Mouse (Mus musculus) Patski (cell line): ENCODE results near the gene Gramd4. TPM values are rescaled to one million over a fixed set of nuclear protein-coding genes. Genes with fewer than 3 reads are reported as not detected.
"Not testable (repeated sequence)": the region's sequence is repeated elsewhere in the genome, so short reads cannot be mapped to it uniquely, and the experiment has no call there.

Experiments used
- ATAC-seq: fragments of 100-300 bp; one replicate; pipeline ENCODE4 v1.8.0; 2021
- CTCF ChIA-PET: fragments of 350-600 bp; sonication (Branson Sonifier 250); formaldehyde crosslinking; loops from one replicate; lab custom pipeline; 2022; ENCODE audit warnings: inconsistent platforms; lab: Charles Lee
- POLR2A ChIA-PET: fragments of 350-600 bp; sonication (Branson Sonifier 250); formaldehyde crosslinking; loops from one replicate; lab custom pipeline; 2022; ENCODE audit warnings: antibody characterized with exemption, inconsistent platforms; lab: Charles Lee
- DNase-seq: peaks from one replicate; pipeline ENCODE4 v3.0.0-alpha.2; 2011; ENCODE audit warnings: low read depth, low spot score
- H3K27me3 ChIP-seq: fragments of 371-371 bp; one replicate; pipeline ENCODE4 v1.5.1; 2021
- CTCF ChIP-seq: fragments of 100-300 bp; IDR thresholded peaks from one replicate; pipeline ENCODE4 v1.5.1; 2021
- in situ Hi-C: fragments of 300-500 bp; cut with MboI; formaldehyde crosslinking; loops from 3 replicates; pipeline ENCODE4 v1.11.1; 2018; ENCODE audit warnings: low pct_unique_long_range_greater_than_20kb, mixed read lengths
- polyA plus RNA-seq: library from polyadenylated mRNA; unstranded; gene quantifications from one replicate; pipeline ENCODE4 v1.2.3, GENCODE M21; 2021

Gramd4 gene
- polyA plus RNA-seq, 1 experiment from 2014 or later = 44.1 TPM

DNA sequence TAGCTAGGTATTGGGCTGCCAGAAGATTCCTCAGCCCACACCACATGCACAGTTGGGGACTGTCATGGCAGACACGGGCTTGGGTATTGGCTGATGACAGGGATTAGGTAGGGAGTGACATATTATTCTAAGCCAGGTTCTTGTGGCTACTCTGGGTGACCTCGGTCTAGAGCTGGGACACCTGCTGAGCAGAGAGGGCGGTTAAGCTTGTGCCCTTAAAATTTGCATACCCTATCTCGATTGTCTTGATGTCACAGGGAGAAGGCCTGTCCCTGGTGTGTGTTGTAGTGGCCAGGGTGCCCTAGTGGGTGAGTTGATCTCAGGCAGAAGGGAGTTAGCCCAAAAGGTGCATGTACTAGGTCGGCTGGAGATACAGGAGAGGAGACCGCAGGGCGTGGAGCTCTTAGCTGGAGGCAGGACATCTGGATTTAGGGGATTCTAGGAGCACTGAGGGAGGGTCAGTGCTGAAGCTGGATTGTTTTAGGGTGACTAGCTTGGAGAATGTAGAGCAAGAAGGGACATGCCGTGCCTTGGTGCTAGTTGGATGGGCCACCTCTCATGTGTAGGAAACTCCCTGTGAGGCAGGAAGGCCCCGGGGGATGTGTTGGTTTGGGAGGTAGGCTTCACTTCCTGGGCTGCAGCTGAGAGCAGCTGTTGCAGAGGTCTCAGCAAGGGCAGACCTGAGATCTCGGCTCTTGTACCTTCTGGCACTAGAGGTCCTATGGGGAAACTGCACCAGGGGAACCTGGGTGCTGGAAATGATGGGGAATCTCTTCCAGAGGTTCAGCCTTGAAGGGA, 37.0 kb downstream of the Gramd4 start:
- no peaks in the 10 kb centered on the region for H3K27me3 ChIP-seq
- ATAC-seq (no peak), DNase-seq (no peak)
- ChIA-PET CTCF (no interaction called here), POLR2A (no interaction called here)
- no peak for TF ChIP-seq CTCF
- in situ Hi-C loops = loop anchor here (5.0 kb wide), 1 partner anchor 37 kb away; the partner anchor contains the start of gene Gramd4

DNA sequence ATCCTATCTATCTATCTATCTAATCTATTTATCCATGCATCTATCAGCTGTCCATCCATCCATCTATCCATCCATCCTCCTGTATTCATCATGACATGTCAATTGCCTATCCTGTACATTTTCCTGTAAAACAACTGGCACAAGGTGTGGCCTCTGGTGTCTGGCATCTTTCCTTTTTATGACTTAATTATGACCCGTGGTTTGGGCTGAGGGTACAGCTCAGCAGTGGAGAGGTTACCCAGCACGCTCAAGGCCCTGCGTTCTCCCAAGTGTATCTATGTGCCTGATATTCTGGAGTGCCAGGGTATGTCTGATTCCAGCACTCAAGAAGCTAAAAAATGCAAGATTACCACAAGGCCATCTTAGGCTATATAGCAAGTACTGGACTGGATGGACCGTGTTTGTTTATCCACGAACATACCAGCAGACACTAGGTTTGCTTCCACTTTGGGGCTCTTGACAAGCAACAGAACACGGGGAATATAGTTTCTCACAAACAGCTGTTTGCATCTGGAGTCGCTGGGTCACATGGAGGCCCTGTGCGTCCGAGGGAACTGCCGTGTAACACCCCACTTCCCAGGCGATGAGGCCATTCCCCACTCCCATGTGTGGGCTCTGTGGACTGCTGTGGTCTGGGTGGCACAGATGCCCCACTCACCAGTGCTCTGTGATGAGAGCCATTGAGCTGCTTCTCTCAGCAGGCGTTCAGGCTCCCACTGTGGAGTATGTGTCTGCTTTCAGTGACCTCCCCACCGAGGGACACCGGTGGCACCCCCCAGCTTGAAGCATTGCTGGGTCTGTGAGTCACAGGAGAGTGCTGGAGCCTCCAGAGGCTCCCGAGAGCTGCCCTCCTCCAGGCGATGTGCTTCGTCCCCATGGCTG, 38.5 kb downstream of the Gramd4 start:
- no peaks in the 10 kb centered on the region for H3K27me3 ChIP-seq
- CTCF ChIA-PET = interaction anchor here (0.6 to 1.3 kb wide), 4 partner anchors 9 to 39 kb away, joined by 3 to 4 read pairs (median 3); no protein-coding TSS in a partner anchor

DNA sequence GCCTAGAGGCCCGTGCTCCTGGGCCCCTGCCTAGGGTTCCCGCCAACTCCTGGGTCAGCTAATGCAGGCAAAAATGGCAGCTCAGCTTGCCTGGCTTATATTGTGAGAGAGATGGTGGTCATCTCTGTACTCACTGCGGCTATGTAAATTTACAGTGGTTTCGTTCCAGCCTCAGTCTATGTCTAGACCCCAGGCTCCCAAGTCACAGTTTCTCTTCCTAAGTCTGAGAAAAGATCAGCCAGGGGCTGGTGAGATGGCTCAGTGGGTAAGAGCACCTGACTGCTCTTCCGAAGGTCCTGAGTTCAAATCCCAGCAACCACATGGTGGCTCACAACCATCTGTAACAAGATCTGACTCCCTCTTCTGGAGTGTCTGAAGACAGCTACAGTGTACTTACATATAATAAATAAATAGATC, 39.1 kb downstream of the Gramd4 start:
- ChIA-PET CTCF (interaction anchor here (1.3 kb wide), 1 partner anchor 25 kb away, joined by 4 read pairs; no protein-coding TSS in a partner anchor), POLR2A (interaction anchor here (1.3 kb wide), 1 partner anchor 16 kb away, joined by 3 read pairs; no protein-coding TSS in a partner anchor)
- DNase-seq, H3K27me3 ChIP-seq, ATAC-seq, in situ Hi-C loops: not testable (repeated sequence)

More for the DNA sequence above, 38.5 kb downstream of the Gramd4 start:
- in situ Hi-C loops = no loop called here
- no peak for DNase-seq
- ATAC-seq = no peak
- POLR2A ChIA-PET = interaction anchor here (1.3 kb wide), 1 partner anchor 17 kb away, joined by 3 read pairs; no protein-coding TSS in a partner anchor
- TF ChIP-seq CTCF = no peak

DNA sequence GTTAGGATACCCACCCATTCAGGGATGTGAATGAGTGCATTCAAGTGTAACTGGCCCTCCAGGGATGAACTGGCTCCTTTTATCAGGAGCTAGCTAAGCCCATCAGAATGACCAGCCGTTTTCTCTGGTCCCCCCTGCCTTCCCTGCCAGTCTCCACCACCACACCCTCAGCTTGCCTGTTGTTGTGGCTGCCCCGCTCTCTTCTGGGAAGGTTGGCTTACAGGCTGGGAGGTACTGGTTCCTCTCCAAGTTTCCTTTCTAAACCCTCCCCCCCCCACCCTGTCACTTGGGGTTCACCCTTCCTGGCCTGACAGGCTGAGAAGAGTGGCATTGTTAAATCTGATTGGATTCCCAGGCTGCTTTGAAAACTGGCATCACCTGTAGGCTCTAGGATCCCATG, 40.4 kb downstream of the Gramd4 start:
- ATAC-seq = no peak
- POLR2A ChIA-PET = no interaction called here
- in situ Hi-C loops = no loop called here

DNA sequence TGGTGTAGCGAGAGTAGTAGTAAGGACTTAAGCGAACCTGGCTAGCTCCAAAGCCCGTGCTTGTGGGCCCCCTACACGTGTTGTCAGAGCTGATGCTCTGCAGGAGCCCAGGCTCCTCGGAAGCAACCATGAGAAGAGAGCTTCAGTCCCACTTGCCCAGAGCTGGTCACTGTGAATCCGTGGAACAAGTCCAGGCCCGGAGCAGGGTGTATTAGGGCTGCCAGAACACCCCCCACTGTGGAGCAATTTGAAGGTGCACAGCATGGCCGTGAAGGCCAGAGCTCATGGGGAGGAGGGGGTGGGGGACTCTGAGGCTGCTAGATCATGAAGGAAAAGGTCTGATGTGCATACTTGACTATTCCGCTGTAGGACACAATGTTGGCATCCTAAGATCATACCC, 44.1 kb downstream of the Gramd4 start:
- TF ChIP-seq CTCF = no peak
- ChIA-PET POLR2A (no interaction called here), CTCF (interaction anchor here (1.3 kb wide), 1 partner anchor 47 kb away, joined by 4 read pairs; no protein-coding TSS in a partner anchor)
- in situ Hi-C loops = no loop called here
- no peak for DNase-seq
- H3K27me3 ChIP-seq = no peaks in the 10 kb centered on the region
- ATAC-seq = no peak

More for the DNA sequence above, 40.4 kb downstream of the Gramd4 start:
- CTCF ChIA-PET = no interaction called here
- no peak for TF ChIP-seq CTCF
- DNase-seq = no peak
- no peaks in the 10 kb centered on the region for H3K27me3 ChIP-seq

DNA sequence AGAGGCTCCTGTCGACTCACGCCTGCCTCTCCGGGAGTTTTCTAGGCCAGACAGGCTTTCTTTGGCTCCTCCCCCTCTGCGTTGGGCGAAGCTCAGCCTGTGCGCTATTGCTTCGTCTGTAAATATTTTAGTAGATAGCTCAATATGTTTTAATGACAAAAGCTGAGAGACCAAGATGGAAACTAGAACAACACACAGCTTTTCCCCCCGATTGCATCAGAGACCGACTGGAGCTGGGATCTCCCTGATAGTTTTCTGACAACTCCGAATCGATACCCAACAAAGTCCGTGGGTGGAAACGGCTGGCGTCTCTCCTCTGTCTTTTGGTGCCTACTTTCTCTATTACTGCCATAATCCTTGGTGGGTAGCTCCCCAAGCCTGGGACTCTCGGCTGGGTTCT, 44.8 kb downstream of the Gramd4 start:
- in situ Hi-C loops = no loop called here
- ATAC-seq (no peak), DNase-seq (no peak)
- ChIA-PET CTCF (interaction anchor here (1.3 kb wide), 2 partner anchors 23 to 48 kb away, joined by 3 to 4 read pairs; no protein-coding TSS in a partner anchor), POLR2A (no interaction called here)
- no peak for TF ChIP-seq CTCF
- H3K27me3 ChIP-seq = no peaks in the 10 kb centered on the region

DNA sequence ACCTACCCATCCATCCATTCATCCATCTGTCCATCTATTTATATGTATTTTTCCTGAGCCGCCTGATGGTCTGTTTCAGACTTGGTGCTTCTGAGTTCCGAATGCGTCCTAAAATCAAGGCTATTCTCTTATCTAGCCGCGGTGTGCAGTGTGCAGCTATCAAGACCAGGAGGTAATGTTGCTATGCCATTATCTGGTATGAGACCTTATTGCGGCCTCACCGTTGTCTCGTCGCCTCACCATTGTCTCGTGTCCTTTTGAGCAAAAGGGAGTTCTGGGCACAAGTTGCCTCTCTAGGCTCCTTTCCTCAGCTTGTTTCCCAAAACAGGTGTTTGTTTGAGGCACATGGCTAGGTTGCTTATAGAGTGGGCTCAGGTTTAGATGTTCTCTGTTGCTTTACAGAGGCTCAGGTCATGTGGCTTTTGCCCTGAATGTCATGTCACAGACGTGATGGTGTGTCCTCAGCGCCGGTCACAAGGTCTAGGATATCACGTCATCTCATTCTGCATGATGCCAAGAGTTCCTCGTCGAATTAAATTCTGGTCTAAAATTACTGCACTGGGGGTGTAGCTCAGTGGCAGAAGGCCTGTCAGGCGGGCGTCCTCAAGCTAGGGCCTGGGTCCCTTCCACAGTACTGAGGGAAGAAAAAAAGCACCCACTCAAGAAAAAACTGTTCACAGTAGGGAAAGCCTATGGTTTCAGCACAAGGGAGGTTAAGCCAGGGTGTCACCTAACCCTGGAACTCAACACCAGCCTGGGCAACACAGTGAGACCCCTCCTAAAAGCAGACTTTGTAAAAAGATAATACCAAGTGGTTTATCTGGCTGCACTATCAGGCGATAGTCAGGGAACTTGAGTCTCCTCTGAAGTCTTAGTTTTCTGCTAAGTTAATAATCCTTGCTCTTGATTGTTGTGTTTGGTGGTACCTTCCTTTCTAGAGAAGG, 47.2 kb downstream of the Gramd4 start:
- no peak for TF ChIP-seq CTCF
- no peak for DNase-seq

DNA sequence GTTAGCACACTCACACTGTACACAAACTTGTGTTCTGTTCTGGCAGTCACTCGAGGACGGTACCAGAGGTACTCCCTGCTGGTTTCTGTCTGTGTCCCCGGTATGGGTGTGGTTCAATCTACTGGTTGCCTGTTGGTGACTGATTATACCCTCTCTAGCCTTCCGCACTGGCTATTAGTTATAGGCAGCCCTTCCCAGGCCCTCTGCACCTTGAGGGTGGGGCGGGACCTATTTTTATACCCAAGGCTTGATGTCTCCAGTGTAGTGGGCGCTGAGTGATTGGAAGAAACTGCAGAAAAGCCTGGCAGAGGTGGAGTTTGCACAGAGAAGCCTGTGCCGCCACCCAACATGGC, 47.8 kb downstream of the Gramd4 start:
- in situ Hi-C loops = no loop called here
- no peak for ATAC-seq
- H3K27me3 ChIP-seq = no peaks in the 10 kb centered on the region
- no peak for DNase-seq
- no peak for TF ChIP-seq CTCF
- ChIA-PET POLR2A (interaction anchor here (0.5 kb wide), 1 partner anchor 418 kb away, joined by 4 read pairs; no protein-coding TSS in a partner anchor), CTCF (interaction anchor here (1.2 kb wide), 1 partner anchor 9 kb away, joined by 3 read pairs; no protein-coding TSS in a partner anchor)

More for the DNA sequence above, 47.2 kb downstream of the Gramd4 start:
- no peaks in the 10 kb centered on the region for H3K27me3 ChIP-seq
- no peak for ATAC-seq
- in situ Hi-C loops = no loop called here
- POLR2A ChIA-PET = no interaction called here
- CTCF ChIA-PET = interaction anchor here (1.2 to 1.4 kb wide), 2 partner anchors 9 to 31 kb away, joined by 3 read pairs; no protein-coding TSS in a partner anchor

DNA sequence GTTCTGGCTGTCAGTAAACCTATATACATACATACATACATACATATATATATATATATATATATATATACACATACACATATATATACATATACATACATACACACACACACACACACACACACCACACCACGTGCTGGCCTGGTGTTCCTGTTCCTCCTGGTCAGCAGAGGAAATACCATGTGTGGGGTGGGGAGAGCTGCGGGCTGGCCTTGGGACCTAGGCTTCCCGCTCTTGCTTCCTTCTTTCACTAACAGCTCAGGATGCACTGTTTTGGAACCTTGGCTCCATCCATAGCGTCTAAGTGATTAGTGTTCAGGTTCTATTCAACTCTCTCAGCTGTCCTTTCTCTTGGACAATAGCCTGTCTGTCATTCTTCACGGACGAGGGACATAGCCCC, 48.3 kb downstream of the Gramd4 start:
- CTCF ChIA-PET = no interaction called here
- ATAC-seq (no peak), DNase-seq (no peak)
- no peak for TF ChIP-seq CTCF
- in situ Hi-C loops = no loop called here
- H3K27me3 ChIP-seq = no peaks in the 10 kb centered on the region
- POLR2A ChIA-PET = interaction anchor here (0.5 kb wide), 1 partner anchor 418 kb away, joined by 4 read pairs; no protein-coding TSS in a partner anchor
